Mouse (Mus musculus) c-Kit-negative CD71-positive TER-119-positive erythroid progenitor cells, embryonic 14.5 days (primary cell): ENCODE measurements around the gene Trim21.

ENCODE experiments used
- DNase-seq: peaks from one replicate; pipeline ENCODE4 v3.0.0-alpha.2; 2013; ENCODE audit warnings: low read depth, low spot score

Gene Trim21

GRCm38 (mm10) chr7:102564999-102565997 is at the start of gene Trim21:
TSS of gene Trim21 (minus strand) at chr7:102565486.
- DNase-seq: peak; percentile 74

GRCm38 (mm10) chr7:102597378-102598031 is 32.2 kb upstream of the Trim21 start, which contains the start of gene Olfr552:
TSS of gene Olfr552 (plus strand) at chr7:102597770.
- no peak for DNase-seq

- no peak for DNase-seq
Observed at GRCm38 (mm10) chr7:102591786-102592185, 26.5 kb upstream of the Trim21 start, which contains the start of gene Olfr551. TSS of gene Olfr551 (minus strand) at chr7:102591886.

- DNase-seq: no peak
Observed at GRCm38 (mm10) chr7:102575998-102576397, 10.7 kb upstream of the Trim21 start.

GRCm38 (mm10) chr7:102573174-102573830 is 8.0 kb upstream of the Trim21 start:
- no peak for DNase-seq

GRCm38 (mm10) chr7:102571142-102571541 is 5.9 kb upstream of the Trim21 start, which contains the start of gene Olfr550:
TSS of gene Olfr550 (plus strand) at chr7:102571442.
- no peak for DNase-seq

- DNase-seq: no peak
Observed at GRCm38 (mm10) chr7:102566219-102566618, 933 bp upstream of the Trim21 start.

GRCm38 (mm10) chr7:102553279-102553678 is 12.0 kb downstream of the Trim21 start:
- DNase-seq: no peak

GRCm38 (mm10) chr7:102549570-102549969 is 15.7 kb downstream of the Trim21 start, which contains the start of gene Olfr549:
TSS of gene Olfr549 (plus strand) at chr7:102549870.
- DNase-seq: no peak

- no peak for DNase-seq
Observed at GRCm38 (mm10) chr7:102541251-102541650, 24.0 kb downstream of the Trim21 start.

GRCm38 (mm10) chr7:102540596-102540995 is 24.7 kb downstream of the Trim21 start, which contains the start of gene Olfr548-ps1:
TSS of gene Olfr548-ps1 (plus strand) at chr7:102540896.
- no peak for DNase-seq

GRCm38 (mm10) chr7:102534449-102534848 is 30.8 kb downstream of the Trim21 start, which contains the start of gene Olfr547:
TSS of gene Olfr547 (plus strand) at chr7:102534749.
- DNase-seq: no peak

GRCm38 (mm10) chr7:102529052-102529451 is 36.2 kb downstream of the Trim21 start:
- DNase-seq: no peak

- DNase-seq: no peak
Observed at GRCm38 (mm10) chr7:102517051-102517335, 48.3 kb downstream of the Trim21 start.

- DNase-seq: no peak
Observed at GRCm38 (mm10) chr7:102516261-102517050, 48.8 kb downstream of the Trim21 start.

GRCm38 (mm10) chr7:102514144-102514543 is 51.1 kb downstream of the Trim21 start:
- no peak for DNase-seq

GRCm38 (mm10) chr7:102512814-102513435 is 52.4 kb downstream of the Trim21 start:
- DNase-seq: peak; percentile 2

- DNase-seq: no peak
Observed at GRCm38 (mm10) chr7:102511927-102512326, 53.4 kb downstream of the Trim21 start.

- no peak for DNase-seq
Observed at GRCm38 (mm10) chr7:102509726-102510125, 55.6 kb downstream of the Trim21 start.

- DNase-seq: no peak
Observed at GRCm38 (mm10) chr7:102508666-102509065, 56.6 kb downstream of the Trim21 start.
